Mouse (Mus musculus): Measurements from ENCODE around the gene Fhl2.

- TF ChIP-seq CTCF (IDR thresholded peaks at IDR 0.05; ENCODE audit: low read depth, low read length) (no peak), POLR2A (IDR thresholded peaks at IDR 0.05; ENCODE audit: extremely low read depth, insufficient read depth, low read length) (no peak)
Observed at GRCm38 (mm10) chr1:43178780-43179179, 18.0 kb downstream of the Fhl2 start.
